Mouse (Mus musculus) urinary bladder, postnatal 25 days (tissue): ENCODE results near the gene Pkn3.
"Not testable (repeated sequence)": the region's sequence is repeated elsewhere in the genome, so short reads cannot be mapped to it uniquely, and the experiment has no call there.

Experiments
- DNase-seq: peaks from one replicate; pipeline ENCODE4 v3.0.0; 2022; ENCODE audit warnings: low spot score

Pkn3 gene

GRCm38 (mm10) chr2:30077502-30078348, at the start of gene Pkn3:
Gene Pkn3, plus strand, starts transcription at chr2:30077684.
- peak; percentile 88 for DNase-seq

GRCm38 (mm10) chr2:30032244-30032846, 45.1 kb upstream of the Pkn3 start:
- no peak for DNase-seq

- DNase-seq = no peak
These were observed 44.5 kb upstream of the Pkn3 start for GRCm38 (mm10) chr2:30032957-30033356.

- DNase-seq = no peak
These were observed 39.7 kb upstream of the Pkn3 start for GRCm38 (mm10) chr2:30037762-30038161.

- DNase-seq = no peak
These were observed 39.1 kb upstream of the Pkn3 start for GRCm38 (mm10) chr2:30038370-30038769.

- DNase-seq = no peak
These were observed 37.8 kb upstream of the Pkn3 start for GRCm38 (mm10) chr2:30039687-30040086.

GRCm38 (mm10) chr2:30042445-30042844, 35.0 kb upstream of the Pkn3 start:
- peak; percentile 84 for DNase-seq

GRCm38 (mm10) chr2:30044550-30044949, 32.9 kb upstream of the Pkn3 start:
- no peak for DNase-seq

GRCm38 (mm10) chr2:30047127-30047526, 30.4 kb upstream of the Pkn3 start:
- DNase-seq = no peak

GRCm38 (mm10) chr2:30048101-30048501, 29.4 kb upstream of the Pkn3 start:
- DNase-seq = no peak

- DNase-seq = peak; percentile 99
These were observed 28.6 kb upstream of the Pkn3 start, which contains the start of gene Wdr34 for GRCm38 (mm10) chr2:30048699-30049388. Gene Wdr34, minus strand, starts transcription at chr2:30048881.

GRCm38 (mm10) chr2:30049831-30050230, 27.7 kb upstream of the Pkn3 start:
- no peak for DNase-seq

- no peak for DNase-seq
These were observed 25.3 kb upstream of the Pkn3 start for GRCm38 (mm10) chr2:30051992-30052761.

GRCm38 (mm10) chr2:30055310-30055709, 22.2 kb upstream of the Pkn3 start:
- DNase-seq = not testable (repeated sequence)

GRCm38 (mm10) chr2:30056736-30057135, 20.7 kb upstream of the Pkn3 start:
- DNase-seq = no peak

- DNase-seq = no peak
These were observed 20.1 kb upstream of the Pkn3 start, which contains the start of gene Set for GRCm38 (mm10) chr2:30057223-30057904. Gene Set, plus strand, starts transcription at chr2:30057378.

GRCm38 (mm10) chr2:30058418-30058817, 19.1 kb upstream of the Pkn3 start:
- DNase-seq = no peak

- peak; percentile 36 for DNase-seq
These were observed 16.0 kb upstream of the Pkn3 start for GRCm38 (mm10) chr2:30061215-30062166.

GRCm38 (mm10) chr2:30062249-30063093, 15.0 kb upstream of the Pkn3 start:
- DNase-seq = peak; percentile 55
